19 mouse cellular contexts compared by ENCODE assay signal in genomic region chr14:86861277-86861946, GRCm38 (mm10).
DNase-seq lines count a peak whose midpoint lies in the region; ATAC-seq lines count a peak whose summit lies in the region.
"Had no signal": no experiment of that assay in that cellular context is flagged by ENCODE, and none has a peak within 500 bp of the region (broad histone marks: within the 10 kb centered on the region; RNA-seq: fewer than 3 reads in every experiment).

No protein-coding gene starts in this region.

- no peaks in the 10 kb centered on the region for H3K36me3 ChIP-seq in hindbrain, embryonic 11.5 days (ENCODE audit: control insufficient read depth, insufficient read depth, low read length)

- no peaks in the 10 kb centered on the region for H3K4me1 ChIP-seq in hindbrain, embryonic 11.5 days (replicated peaks; ENCODE audit: control insufficient read depth, insufficient read depth, low read length)
- H3K4me1 ChIP-seq: liver, embryonic 12.5 days had no signal

- H3K4me2 ChIP-seq in hindbrain, embryonic 11.5 days (replicated peaks; ENCODE audit: low read depth, low read length), result no peak overlapping the region
- H3K4me2 ChIP-seq: liver, embryonic 12.5 days had no signal

- H3K27me3 ChIP-seq in hindbrain, embryonic 11.5 days (ENCODE audit: control insufficient read depth, insufficient read depth, low read length), result no peaks in the 10 kb centered on the region
- H3K27me3 ChIP-seq: liver, embryonic 12.5 days had no signal

- WGBS in hindbrain, embryonic 11.5 days, result 86% methylated on average over 11 of the region's 11 CpGs

- no peak overlapping the region for H3K4me3 ChIP-seq in hindbrain, embryonic 11.5 days (ENCODE audit: low read depth, low read length)
- H3K4me3 ChIP-seq: forebrain, embryonic 10.5 days; left cerebral cortex, adult 2 months; liver, embryonic 12.5 days had no signal

- H3K27ac ChIP-seq in hindbrain, embryonic 11.5 days (ENCODE audit: low read depth, low read length), result no peak overlapping the region
- H3K27ac ChIP-seq: forebrain, embryonic 10.5 days; hindbrain, postnatal 0 days; left cerebral cortex, adult 2 months; liver, embryonic 12.5 days had no signal

- H3K9me3 ChIP-seq in hindbrain, embryonic 11.5 days (ENCODE audit: control insufficient read depth, low read length), result no peaks in the 10 kb centered on the region
- H3K9me3 ChIP-seq: forebrain, embryonic 10.5 days; liver, embryonic 12.5 days had no signal

- 0 out of 2 replicates have a peak, but pooled peaks have one; percentile 47 for ATAC-seq in monocyte, adult 5-6 weeks (replicated peaks; ENCODE audit: insufficient number of reproducible peaks, low FRiP score, low TSS enrichment, poor library complexity, severe bottlenecking)
- no peak for ATAC-seq in hindbrain, embryonic 11.5 days (ENCODE audit: low FRiP score)
- ATAC-seq: hindbrain, postnatal 0 days; liver, embryonic 12.5 days; midbrain, embryonic 16.5 days had no signal

- no peak overlapping the region for H3K9ac ChIP-seq in hindbrain, embryonic 11.5 days (ENCODE audit: low read depth, low read length)
- H3K9ac ChIP-seq: liver, embryonic 12.5 days had no signal

- peak; percentile 5 for DNase-seq in adrenal gland, adult 2 months
- DNase-seq in adrenal gland, adult (ENCODE audit: inconsistent age in 2 of 2, low spot score in 1 of 2), result no peak
- peak; percentile 8 to 10 for DNase-seq in left cerebral cortex, adult 18-20 months (ENCODE audit: low spot score in 2 of 2)
- DNase-seq in left cerebral cortex, adult 9 months (ENCODE audit: low spot score in 2 of 2), result no peak
- DNase-seq in brain, adult 2 months (ENCODE audit: low read depth, low spot score), result peak; percentile 52
- DNase-seq in hindbrain, embryonic 11.5 days (ENCODE audit: low spot score), result no peak
- no peak for DNase-seq in embryo, embryonic 10 days (ENCODE audit: low spot score)
- DNase-seq: cerebellum, adult 9-10 months; gastrocnemius, postnatal 36 days; kidney, adult 2 months; kidney, postnatal 36 days; lung, adult 2 months; right cerebral cortex, postnatal 4 days had no signal

Comparison
In these comparisons a context has a peak if more than half of its experiments do, and no peak if none do; other contexts are left out.
1. DNase-seq: peak in adrenal gland, adult 2 months (single experiment), left cerebral cortex, adult 18-20 months (2 of 2) and brain, adult 2 months (single experiment); none in adrenal gland, adult (0 of 2), left cerebral cortex, adult 9 months (0 of 2), hindbrain, embryonic 11.5 days (single experiment) and embryo, embryonic 10 days (single experiment).